Mouse (Mus musculus): Measurements from ENCODE around the gene Nup107. TPM values are rescaled to one million over a fixed set of nuclear protein-coding genes. Genes with fewer than 3 reads are reported as not detected.

Nup107 gene
- polyA plus RNA-seq, 1 experiment, result 134 TPM

- Histone ChIP-seq H3K4me1 (ENCODE audit: control insufficient read depth, insufficient read depth, low read length) (no peaks in the 10 kb centered on the region), H3K27ac (ENCODE audit: insufficient read depth, low read length) (no peak overlapping the region), H3K9ac (ENCODE audit: low read depth, poor library complexity, severe bottlenecking) (no peak overlapping the region), H3K36me3 (ENCODE audit: control insufficient read depth, insufficient read depth, low read length, poor library complexity, severe bottlenecking) (no peaks in the 10 kb centered on the region), H3K9me3 (replicated peaks; ENCODE audit: control insufficient read depth, insufficient read depth, low read length, poor library complexity, severe bottlenecking) (no peaks in the 10 kb centered on the region), H3K4me3 (ENCODE audit: low read depth, low read length) (no peak overlapping the region), H3K27me3 (ENCODE audit: control insufficient read depth, insufficient read depth, low read length, poor library complexity, severe bottlenecking) (no peaks in the 10 kb centered on the region)
- TF ChIP-seq EP300 (IDR thresholded peaks at IDR 0.05; ENCODE audit: insufficient read depth, low read depth, low read length), result no peak
- TF ChIP-seq CTCF (IDR thresholded peaks at IDR 0.05; ENCODE audit: low read depth, low read length), result no peak
- no peak for TF ChIP-seq POLR2A (IDR thresholded peaks at IDR 0.05; ENCODE audit: insufficient read depth, low read length)
Measured at GRCm38 (mm10) chr10:117729139-117729814, 63.2 kb downstream of the Nup107 start.

GRCm38 (mm10) chr10:117728574-117728973, 63.9 kb downstream of the Nup107 start:
- no peaks in the 10 kb centered on the region for H3K27me3 ChIP-seq (ENCODE audit: control insufficient read depth, insufficient read depth, low read length, poor library complexity, severe bottlenecking)
- H3K36me3 ChIP-seq (ENCODE audit: control insufficient read depth, insufficient read depth, low read length, poor library complexity, severe bottlenecking), result no peaks in the 10 kb centered on the region
- H3K4me3 ChIP-seq (ENCODE audit: low read depth, low read length), result no peak overlapping the region
- no peak overlapping the region for H3K27ac ChIP-seq (ENCODE audit: insufficient read depth, low read length)
- TF ChIP-seq POLR2A (IDR thresholded peaks at IDR 0.05; ENCODE audit: insufficient read depth, low read length) (no peak), EP300 (IDR thresholded peaks at IDR 0.05; ENCODE audit: insufficient read depth, low read depth, low read length) (no peak), CTCF (IDR thresholded peaks at IDR 0.05; ENCODE audit: low read depth, low read length) (no peak)
- H3K4me1 ChIP-seq (ENCODE audit: control insufficient read depth, insufficient read depth, low read length), result no peaks in the 10 kb centered on the region
- H3K9ac ChIP-seq (ENCODE audit: low read depth, poor library complexity, severe bottlenecking), result no peak overlapping the region
- H3K9me3 ChIP-seq (replicated peaks; ENCODE audit: control insufficient read depth, insufficient read depth, low read length, poor library complexity, severe bottlenecking), result no peaks in the 10 kb centered on the region

- no peak overlapping the region for H3K27ac ChIP-seq (ENCODE audit: insufficient read depth, low read length)
- H3K36me3 ChIP-seq (ENCODE audit: control insufficient read depth, insufficient read depth, low read length, poor library complexity, severe bottlenecking), result no peaks in the 10 kb centered on the region
- H3K9me3 ChIP-seq (replicated peaks; ENCODE audit: control insufficient read depth, insufficient read depth, low read length, poor library complexity, severe bottlenecking), result no peaks in the 10 kb centered on the region
- H3K9ac ChIP-seq (ENCODE audit: low read depth, poor library complexity, severe bottlenecking), result no peak overlapping the region
- no peaks in the 10 kb centered on the region for H3K27me3 ChIP-seq (ENCODE audit: control insufficient read depth, insufficient read depth, low read length, poor library complexity, severe bottlenecking)
- TF ChIP-seq EP300 (IDR thresholded peaks at IDR 0.05; ENCODE audit: insufficient read depth, low read depth, low read length), result no peak
- no peak for TF ChIP-seq CTCF (IDR thresholded peaks at IDR 0.05; ENCODE audit: low read depth, low read length)
- TF ChIP-seq POLR2A (IDR thresholded peaks at IDR 0.05; ENCODE audit: insufficient read depth, low read length), result no peak
- H3K4me1 ChIP-seq (ENCODE audit: control insufficient read depth, insufficient read depth, low read length), result no peaks in the 10 kb centered on the region
- no peak overlapping the region for H3K4me3 ChIP-seq (ENCODE audit: low read depth, low read length)
Measured at GRCm38 (mm10) chr10:117727518-117728110, 64.9 kb downstream of the Nup107 start.

- H3K9me3 ChIP-seq (replicated peaks; ENCODE audit: control insufficient read depth, insufficient read depth, low read length, poor library complexity, severe bottlenecking), result no peaks in the 10 kb centered on the region
- H3K27ac ChIP-seq (ENCODE audit: insufficient read depth, low read length), result no peak overlapping the region
- no peaks in the 10 kb centered on the region for H3K36me3 ChIP-seq (ENCODE audit: control insufficient read depth, insufficient read depth, low read length, poor library complexity, severe bottlenecking)
- TF ChIP-seq CTCF (IDR thresholded peaks at IDR 0.05; ENCODE audit: low read depth, low read length) (no peak), EP300 (IDR thresholded peaks at IDR 0.05; ENCODE audit: insufficient read depth, low read depth, low read length) (no peak), POLR2A (IDR thresholded peaks at IDR 0.05; ENCODE audit: insufficient read depth, low read length) (no peak)
- no peak overlapping the region for H3K4me3 ChIP-seq (ENCODE audit: low read depth, low read length)
- no peak overlapping the region for H3K9ac ChIP-seq (ENCODE audit: low read depth, poor library complexity, severe bottlenecking)
- H3K27me3 ChIP-seq (ENCODE audit: control insufficient read depth, insufficient read depth, low read length, poor library complexity, severe bottlenecking), result no peaks in the 10 kb centered on the region
- no peaks in the 10 kb centered on the region for H3K4me1 ChIP-seq (ENCODE audit: control insufficient read depth, insufficient read depth, low read length)
Measured at GRCm38 (mm10) chr10:117726888-117727385, 65.6 kb downstream of the Nup107 start.

- no peak overlapping the region for H3K9ac ChIP-seq (ENCODE audit: low read depth, poor library complexity, severe bottlenecking)
- H3K4me3 ChIP-seq (ENCODE audit: low read depth, low read length), result no peak overlapping the region
- no peak overlapping the region for H3K27ac ChIP-seq (ENCODE audit: insufficient read depth, low read length)
- H3K27me3 ChIP-seq (ENCODE audit: control insufficient read depth, insufficient read depth, low read length, poor library complexity, severe bottlenecking), result no peaks in the 10 kb centered on the region
- no peaks in the 10 kb centered on the region for H3K4me1 ChIP-seq (ENCODE audit: control insufficient read depth, insufficient read depth, low read length)
- no peaks in the 10 kb centered on the region for H3K9me3 ChIP-seq (replicated peaks; ENCODE audit: control insufficient read depth, insufficient read depth, low read length, poor library complexity, severe bottlenecking)
- no peaks in the 10 kb centered on the region for H3K36me3 ChIP-seq (ENCODE audit: control insufficient read depth, insufficient read depth, low read length, poor library complexity, severe bottlenecking)
- no peak for TF ChIP-seq EP300 (IDR thresholded peaks at IDR 0.05; ENCODE audit: insufficient read depth, low read depth, low read length)
- TF ChIP-seq CTCF (IDR thresholded peaks at IDR 0.05; ENCODE audit: low read depth, low read length), result no peak
- no peak for TF ChIP-seq POLR2A (IDR thresholded peaks at IDR 0.05; ENCODE audit: insufficient read depth, low read length)
Measured at GRCm38 (mm10) chr10:117726350-117726749, 66.2 kb downstream of the Nup107 start.

- Histone ChIP-seq H3K27ac (ENCODE audit: insufficient read depth, low read length) (no peak overlapping the region), H3K27me3 (ENCODE audit: control insufficient read depth, insufficient read depth, low read length, poor library complexity, severe bottlenecking) (no peaks in the 10 kb centered on the region), H3K4me1 (ENCODE audit: control insufficient read depth, insufficient read depth, low read length) (no peaks in the 10 kb centered on the region), H3K9ac (ENCODE audit: low read depth, poor library complexity, severe bottlenecking) (no peak overlapping the region), H3K36me3 (ENCODE audit: control insufficient read depth, insufficient read depth, low read length, poor library complexity, severe bottlenecking) (no peaks in the 10 kb centered on the region), H3K4me3 (ENCODE audit: low read depth, low read length) (no peak overlapping the region), H3K9me3 (replicated peaks; ENCODE audit: control insufficient read depth, insufficient read depth, low read length, poor library complexity, severe bottlenecking) (no peaks in the 10 kb centered on the region)
- TF ChIP-seq POLR2A (IDR thresholded peaks at IDR 0.05; ENCODE audit: insufficient read depth, low read length), result no peak
- TF ChIP-seq CTCF (IDR thresholded peaks at IDR 0.05; ENCODE audit: low read depth, low read length), result no peak
- no peak for TF ChIP-seq EP300 (IDR thresholded peaks at IDR 0.05; ENCODE audit: insufficient read depth, low read depth, low read length)
Measured at GRCm38 (mm10) chr10:117725671-117726070, 66.8 kb downstream of the Nup107 start.
